24 mouse cellular contexts compared by ENCODE assay signal in the genomic region with DNA sequence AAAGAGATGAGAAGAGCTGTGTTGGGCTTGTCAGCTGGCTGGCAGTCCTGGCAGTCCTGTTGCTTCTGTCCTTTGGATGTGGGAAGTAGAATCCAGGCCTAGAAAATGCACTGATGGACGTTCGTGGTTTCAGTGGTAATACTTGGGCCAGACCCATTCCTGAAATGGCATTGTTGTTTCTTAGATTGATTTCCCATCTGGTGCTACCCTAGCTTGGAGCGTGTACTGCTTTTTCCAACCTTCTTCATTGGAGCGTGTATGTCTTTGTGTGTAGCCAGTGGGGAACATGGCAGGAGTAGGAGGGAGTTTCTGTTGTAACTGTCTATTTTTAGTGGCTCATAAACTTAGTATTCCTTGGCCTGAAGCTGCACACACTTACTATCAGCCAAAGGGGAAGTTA. TPM values are rescaled to one million over a fixed set of nuclear protein-coding genes. Genes with fewer than 3 reads are reported as not detected.
DNase-seq lines count a peak whose midpoint lies in the region; ATAC-seq and TF ChIP-seq lines count a peak whose summit lies in the region.
"Had no signal": no experiment of that assay in that cellular context is flagged by ENCODE, and none has a peak within 500 bp of the region (broad histone marks: within the 10 kb centered on the region; RNA-seq: fewer than 3 reads in every experiment).

No protein-coding gene starts in this region.

- peaks cover 20% of the 10 kb centered on the region for H3K4me1 ChIP-seq in heart, embryonic 15.5 days (replicated peaks)
- peaks cover 8% of the 10 kb centered on the region; the same call in 1 of the 2 replicates for H3K4me1 ChIP-seq in heart, embryonic 11.5 days (ENCODE audit: control insufficient read depth, insufficient read depth, low read length)
- H3K4me1 ChIP-seq in spleen, adult 2 months (ENCODE audit: control insufficient read depth, insufficient read depth, insufficient read length) = peaks cover 4% of the 10 kb centered on the region; the same call in 1 of the 2 replicates
- peaks cover 5% of the 10 kb centered on the region; the same call in 1 of the 2 replicates for H3K4me1 ChIP-seq in intestine, postnatal 0 days (replicated peaks; ENCODE audit: control insufficient read depth, insufficient read depth, low read length)
- H3K4me1 ChIP-seq: forebrain, embryonic 15.5 days had no signal

- H3K9ac ChIP-seq in heart, embryonic 15.5 days = no peak overlapping the region
- no peak overlapping the region for H3K9ac ChIP-seq in heart, embryonic 11.5 days (ENCODE audit: low read depth, low read length)
- no peak overlapping the region for H3K9ac ChIP-seq in intestine, postnatal 0 days (ENCODE audit: low read depth, low read length)
- H3K9ac ChIP-seq: forebrain, embryonic 15.5 days; intestine, embryonic 15.5 days; midbrain, embryonic 15.5 days; neural tube, embryonic 13.5 days had no signal

- ATAC-seq in heart, embryonic 15.5 days (replicated peaks; ENCODE audit: insufficient number of reproducible peaks, insufficient read depth, low FRiP score, low read depth) = no peak
- ATAC-seq in heart, embryonic 11.5 days (replicated peaks; ENCODE audit: insufficient number of reproducible peaks, low FRiP score, low TSS enrichment) = no peak
- no peak for ATAC-seq in intestine, postnatal 0 days
- ATAC-seq: forebrain, embryonic 15.5 days; hindbrain, embryonic 16.5 days; intestine, embryonic 15.5 days; midbrain, embryonic 15.5 days had no signal

- DNase-seq in spleen, adult 2 months (ENCODE audit: low read depth in 1 of 2, low spot score in 2 of 2) = no peak
- DNase-seq in spleen, postnatal 36 days (ENCODE audit: low spot score in 2 of 2) = no peak
- DNase-seq in thymus, postnatal 0 days (ENCODE audit: low spot score) = no peak
- DNase-seq: adrenal gland, postnatal 25 days; cerebellum, adult 11 months; cerebellum, adult 9-11 months; gastrocnemius, postnatal 14 days; kidney, adult 9 months; kidney, postnatal 14 days; left cerebral cortex, postnatal 4 days; lung, postnatal 14 days; retina, postnatal 1 day; right cerebral cortex, postnatal 4 days had no signal

- no peak overlapping the region for H3K4me2 ChIP-seq in heart, embryonic 15.5 days
- no peak overlapping the region for H3K4me2 ChIP-seq in heart, embryonic 11.5 days
- no peak overlapping the region for H3K4me2 ChIP-seq in intestine, postnatal 0 days (replicated peaks; ENCODE audit: low read depth)
- H3K4me2 ChIP-seq: forebrain, embryonic 15.5 days; intestine, embryonic 15.5 days; midbrain, embryonic 15.5 days; neural tube, embryonic 13.5 days had no signal

- no peak for TF ChIP-seq CTCF in spleen, adult 2 months (IDR thresholded peaks at IDR 0.05; ENCODE audit: extremely low read depth, insufficient read depth, insufficient read length, insufficient replicate concordance)
- no peak for TF ChIP-seq CTCF in intestine, postnatal 0 days (IDR thresholded peaks at IDR 0.05; ENCODE audit: low read depth)

- H3K79me2 ChIP-seq in macrophage (ENCODE audit: inconsistent target) = no peaks in the 10 kb centered on the region

- H3K27me3 ChIP-seq in heart, embryonic 15.5 days = no peaks in the 10 kb centered on the region
- no peaks in the 10 kb centered on the region for H3K27me3 ChIP-seq in heart, embryonic 11.5 days (ENCODE audit: control insufficient read depth, insufficient read depth, low read length)
- H3K27me3 ChIP-seq in spleen, adult 2 months (ENCODE audit: control insufficient read depth, insufficient read depth, low read length) = no peaks in the 10 kb centered on the region
- no peaks in the 10 kb centered on the region for H3K27me3 ChIP-seq in intestine, postnatal 0 days (replicated peaks; ENCODE audit: control insufficient read depth, insufficient read depth, low read length)
- H3K27me3 ChIP-seq: forebrain, embryonic 15.5 days; intestine, embryonic 15.5 days; midbrain, embryonic 15.5 days; neural tube, embryonic 13.5 days had no signal

- H3K36me3 ChIP-seq in heart, embryonic 15.5 days = no peaks in the 10 kb centered on the region
- H3K36me3 ChIP-seq in heart, embryonic 11.5 days (ENCODE audit: control insufficient read depth, insufficient read depth, low read length) = no peaks in the 10 kb centered on the region
- no peaks in the 10 kb centered on the region for H3K36me3 ChIP-seq in spleen, adult 2 months (ENCODE audit: control insufficient read depth, insufficient read depth, low read length)
- H3K36me3 ChIP-seq in macrophage (ENCODE audit: inconsistent target) = no peaks in the 10 kb centered on the region
- no peaks in the 10 kb centered on the region for H3K36me3 ChIP-seq in intestine, postnatal 0 days (ENCODE audit: control insufficient read depth, insufficient read depth)
- H3K36me3 ChIP-seq: embryonic facial prominence, embryonic 10.5 days; forebrain, embryonic 15.5 days; intestine, embryonic 15.5 days; midbrain, embryonic 15.5 days; neural tube, embryonic 13.5 days had no signal

- WGBS in heart, embryonic 15.5 days = 80% methylated on average over 4 of the region's 4 CpGs
- WGBS in heart, embryonic 11.5 days (ENCODE audit: insufficient replicate concordance) = 84% methylated on average over 4 of the region's 4 CpGs
- WGBS in spleen, adult 2 months = 81% methylated on average over 4 of the region's 4 CpGs
- 50% methylated on average over 4 of the region's 4 CpGs for WGBS in macrophage (ENCODE audit: missing documents)
- WGBS in intestine, postnatal 0 days = 90% methylated on average over 4 of the region's 4 CpGs

- H3K4me3 ChIP-seq in heart, embryonic 15.5 days = no peak overlapping the region
- no peak overlapping the region for H3K4me3 ChIP-seq in heart, embryonic 11.5 days (ENCODE audit: low read depth, low read length)
- H3K4me3 ChIP-seq in spleen, adult 2 months (ENCODE audit: extremely low read depth, insufficient read depth, insufficient read length) = no peak overlapping the region
- H3K4me3 ChIP-seq in macrophage (ENCODE audit: inconsistent target) = no peak overlapping the region
- no peak overlapping the region for H3K4me3 ChIP-seq in intestine, postnatal 0 days (ENCODE audit: low read depth, low read length)
- H3K4me3 ChIP-seq: embryonic facial prominence, embryonic 10.5 days; forebrain, embryonic 15.5 days; intestine, embryonic 15.5 days; midbrain, embryonic 15.5 days; neural tube, embryonic 13.5 days had no signal

- H3K9me3 ChIP-seq in heart, embryonic 15.5 days (replicated peaks) = no peaks in the 10 kb centered on the region
- no peaks in the 10 kb centered on the region for H3K9me3 ChIP-seq in heart, embryonic 11.5 days (replicated peaks; ENCODE audit: control insufficient read depth, low read length)
- H3K9me3 ChIP-seq in intestine, postnatal 0 days (ENCODE audit: control insufficient read depth) = no peaks in the 10 kb centered on the region
- H3K9me3 ChIP-seq: embryonic facial prominence, embryonic 10.5 days; forebrain, embryonic 15.5 days; intestine, embryonic 15.5 days; midbrain, embryonic 15.5 days; neural tube, embryonic 13.5 days had no signal

- peak overlapping the region; percentile 23; the same call in 1 of the 2 replicates for H3K27ac ChIP-seq in heart, embryonic 15.5 days
- no peak overlapping the region for H3K27ac ChIP-seq in heart, embryonic 11.5 days (ENCODE audit: low read depth, low read length)
- H3K27ac ChIP-seq in spleen, adult 2 months (ENCODE audit: insufficient read depth, low read length) = 0 out of 2 replicates have a peak overlapping the region, but pooled peaks have one; percentile 4
- H3K27ac ChIP-seq in macrophage = peak overlapping the region; percentile 65
- no peak overlapping the region for H3K27ac ChIP-seq in intestine, postnatal 0 days (ENCODE audit: low read depth, low read length)
- H3K27ac ChIP-seq: embryonic facial prominence, embryonic 10.5 days; forebrain, embryonic 15.5 days; intestine, embryonic 15.5 days; midbrain, embryonic 15.5 days; neural tube, embryonic 13.5 days; stomach, postnatal 0 days had no signal

- no peak for TF ChIP-seq POLR2A in spleen, adult 2 months (IDR thresholded peaks at IDR 0.05; ENCODE audit: low read depth, low read length)

RNA-seq across cellular contexts. Expression of a gene that starts 10.3 kb away (rescaled TPM):
- 48.5 and 52.8 TPM in 2 replicates for polyA plus RNA-seq in heart, embryonic 15.5 days (2015; fragmentation: Nextera tagmentation; extraction: Ambion mirVana)
- polyA plus RNA-seq in heart, embryonic 11.5 days (2014; fragmentation: Nextera tagmentation; extraction: Ambion mirVana) = 128 and 152 TPM in 2 replicates
- polyA plus RNA-seq in spleen, adult 2 months (2012; rRNA removed) = 19.1 and 21.1 TPM in 2 replicates
- 100 to 1,000 TPM in 5 of 26 experiments, 10 to 100 TPM in 21; 10.1 to 124 (median 60.9) TPM for total RNA-seq in macrophage (2018; cell fraction: chromatin; rRNA removed)
- total RNA-seq in macrophage (2018; cell fraction: cytosol; rRNA removed) = 100 to 1,000 TPM in 8 of 26 experiments, 10 to 100 TPM in 18; 32.9 to 155 (median 72.0) TPM
- 100 to 1,000 TPM in 19 of 26 experiments, 10 to 100 TPM in 7; 38.5 to 295 (median 131) TPM for total RNA-seq in macrophage (2018; cell fraction: nucleus; rRNA removed)
- polyA plus RNA-seq in macrophage (2018) = 84.8 to 140 TPM (median 107 TPM) in 3 replicates
- 32.1 and 36.9 TPM in 2 replicates for polyA plus RNA-seq in intestine, postnatal 0 days (2015; fragmentation: Nextera tagmentation; extraction: Ambion mirVana)
- polyA plus RNA-seq in thymus, postnatal 0 days (2015; fragmentation: Nextera tagmentation; extraction: Ambion mirVana) = 34.9 and 37.8 TPM in 2 replicates

Comparison
In these comparisons a context has a peak if more than half of its experiments do, and no peak if none do; other contexts are left out.
1. H3K27ac ChIP-seq: peak in heart, embryonic 15.5 days (single experiment), spleen, adult 2 months (single experiment) and macrophage (single experiment); none in heart, embryonic 11.5 days (single experiment) and intestine, postnatal 0 days (single experiment).